Mouse (Mus musculus) heart, embryonic 14.5 days (tissue): Measurements from ENCODE around the gene Hacl1. TPM values are rescaled to one million over a fixed set of nuclear protein-coding genes. Genes with fewer than 3 reads are reported as not detected.
"Not testable (repeated sequence)": the region's sequence is repeated elsewhere in the genome, so short reads cannot be mapped to it uniquely, and the experiment has no call there.

ENCODE experiments used
- ATAC-seq: fragments of 200-750 bp; cut with Nextera tagmentation; 2 replicates; pipeline ENCODE4 v1.8.0; 2017; ENCODE audit warnings: low read depth, moderate TSS enrichment; ENCODE audit not compliant: insufficient number of reproducible peaks, insufficient read depth, low FRiP score
- H3K27ac ChIP-seq, 2 experiments: fragments of 200-500 bp in 1 of 2; fragments of 300-500 bp in 1 of 2; sonication (generic) in 1 of 2; replicated peaks in 1 of 2; 2 replicates each; pipeline ENCODE4 v1.5.1; 2012 to 2014; ENCODE audit warnings: low read depth in 2 of 2, low read length in 2 of 2, control low read depth in 1 of 2, mild to moderate bottlenecking in 1 of 2, mixed read lengths in 1 of 2; ENCODE audit not compliant: control insufficient read depth in 1 of 2, insufficient read depth in 1 of 2
- H3K27me3 ChIP-seq: fragments of 300-500 bp; sonication (generic); 2 replicates; pipeline ENCODE4 v1.6.1; 2014; ENCODE audit warnings: mild to moderate bottlenecking, low read length, control low read depth; ENCODE audit not compliant: control insufficient read depth, insufficient read depth
- H3K36me3 ChIP-seq: fragments of 300-500 bp; sonication (generic); 2 replicates; pipeline ENCODE4 v1.6.1; 2014; ENCODE audit warnings: mild to moderate bottlenecking, control low read depth, low read length, mixed read lengths; ENCODE audit not compliant: control insufficient read depth, insufficient read depth
- H3K4me1 ChIP-seq, 2 experiments: fragments of 200-500 bp in 1 of 2; fragments of 300-500 bp in 1 of 2; sonication (generic) in 1 of 2; 2 replicates each; pipeline ENCODE4 v1.6.1; 2012 to 2014; ENCODE audit warnings: low read length in 2 of 2, control low read depth in 1 of 2, mixed read lengths in 1 of 2; ENCODE audit not compliant: control insufficient read depth in 2 of 2, insufficient read depth in 2 of 2
- H3K4me2 ChIP-seq: fragments of 300-500 bp; sonication (generic); 2 replicates; pipeline ENCODE4 v1.6.1; 2014; ENCODE audit warnings: mild to moderate bottlenecking, low read length
- H3K4me3 ChIP-seq, 2 experiments: fragments of 200-500 bp in 1 of 2; fragments of 300-500 bp in 1 of 2; sonication (generic) in 1 of 2; 2 replicates each; pipeline ENCODE4 v1.5.1; 2012 to 2014; ENCODE audit warnings: low read length in 2 of 2, mild to moderate bottlenecking in 2 of 2, control low read depth in 1 of 2, low read depth in 1 of 2, moderate library complexity in 1 of 2; ENCODE audit not compliant: control insufficient read depth in 1 of 2, insufficient read depth in 1 of 2
- H3K9ac ChIP-seq: fragments of 300-500 bp; sonication (generic); 2 replicates; pipeline ENCODE4 v1.6.1; 2014; ENCODE audit warnings: mild to moderate bottlenecking, low read length
- H3K9me3 ChIP-seq: fragments of 300-500 bp; sonication (generic); 2 replicates; pipeline ENCODE4 v1.6.1; 2016; ENCODE audit warnings: low read length, control low read depth; ENCODE audit not compliant: control insufficient read depth
- WGBS: fragments of 180-500 bp; shearing (Covaris S2); extraction: QIAGEN DNeasy Blood & Tissue Kit; methylation state at CpG from one replicate; pipeline ENCODE4 v1.1.7; 2014; 5-methylcytosine and 5-hydroxymethylcytosine counted together
- polyA plus RNA-seq: library from polyadenylated mRNA; unstranded; fragments of >200 nt; fragmentation: Nextera tagmentation; extraction: Ambion mirVana; gene quantifications from 2 replicates; pipeline ENCODE4 v1.2.1, GENCODE M21; 2014

Gene Hacl1
- polyA plus RNA-seq, 1 experiment from 2014 or later = 14.3 TPM

- no peak for ATAC-seq
- no peak overlapping the region for H3K27ac ChIP-seq
- H3K27me3 ChIP-seq = no peaks in the 10 kb centered on the region
- 0 out of 2 replicates have a peak, but pooled peaks cover 2% of the 10 kb centered on the region for H3K9me3 ChIP-seq
- H3K36me3 ChIP-seq = no peaks in the 10 kb centered on the region
- WGBS = 58% methylated on average over 3 of the region's 3 CpGs
- peaks cover 0 to 8% of the 10 kb centered on the region in 2 experiments; a peak in 1 of 4 replicates for H3K4me1 ChIP-seq
- H3K9ac ChIP-seq = no peak overlapping the region
- no peak overlapping the region for H3K4me2 ChIP-seq
- H3K4me3 ChIP-seq = no peak overlapping the region
Observed at GRCm38 (mm10) chr14:31617997-31618396, 23.1 kb downstream of the Hacl1 start.

GRCm38 (mm10) chr14:31617204-31617603, 23.9 kb downstream of the Hacl1 start:
- Histone ChIP-seq H3K4me2 (no peak overlapping the region), H3K4me3 (no peak overlapping the region), H3K9me3 (0 out of 2 replicates have a peak, but pooled peaks cover 2% of the 10 kb centered on the region), H3K27me3 (no peaks in the 10 kb centered on the region), H3K9ac (no peak overlapping the region), H3K36me3 (no peaks in the 10 kb centered on the region), H3K27ac (no peak overlapping the region), H3K4me1 (peaks cover 0 to 8% of the 10 kb centered on the region in 2 experiments; a peak in 1 of 4 replicates)
- ATAC-seq = no peak
- 84% methylated on average over 9 of the region's 9 CpGs for WGBS

GRCm38 (mm10) chr14:31613671-31614070, 27.4 kb downstream of the Hacl1 start:
- Histone ChIP-seq H3K4me1 (no peaks in the 10 kb centered on the region), H3K36me3 (no peaks in the 10 kb centered on the region), H3K4me3 (no peak overlapping the region), H3K27ac (no peak overlapping the region), H3K27me3 (no peaks in the 10 kb centered on the region), H3K9ac (no peak overlapping the region), H3K9me3 (no peaks in the 10 kb centered on the region), H3K4me2 (no peak overlapping the region)
- WGBS = 75% methylated on average over 5 of the region's 5 CpGs
- ATAC-seq = no peak

GRCm38 (mm10) chr14:31611986-31612385, 29.1 kb downstream of the Hacl1 start:
- Histone ChIP-seq H3K9ac (no peak overlapping the region), H3K4me2 (no peak overlapping the region), H3K27ac (no peak overlapping the region), H3K36me3 (no peaks in the 10 kb centered on the region), H3K9me3 (no peaks in the 10 kb centered on the region), H3K4me1 (no peaks in the 10 kb centered on the region), H3K27me3 (no peaks in the 10 kb centered on the region), H3K4me3 (no peak overlapping the region)
- 55% methylated on average over 4 of the region's 4 CpGs for WGBS
- ATAC-seq = no peak

- Histone ChIP-seq H3K4me1 (no peaks in the 10 kb centered on the region), H3K36me3 (no peaks in the 10 kb centered on the region), H3K27me3 (no peaks in the 10 kb centered on the region), H3K9ac (no peak overlapping the region), H3K4me3 (no peak overlapping the region), H3K9me3 (0 out of 2 replicates have a peak, but pooled peaks cover 2% of the 10 kb centered on the region), H3K4me2 (no peak overlapping the region), H3K27ac (no peak overlapping the region)
- no peak for ATAC-seq
- 49% methylated on average over 6 of the region's 6 CpGs for WGBS
Observed at GRCm38 (mm10) chr14:31605514-31605913, 35.6 kb downstream of the Hacl1 start.

- Histone ChIP-seq H3K27ac (no peak overlapping the region), H3K27me3 (no peaks in the 10 kb centered on the region), H3K9me3 (0 out of 2 replicates have a peak, but pooled peaks cover 2% of the 10 kb centered on the region), H3K4me3 (no peak overlapping the region), H3K36me3 (no peaks in the 10 kb centered on the region), H3K9ac (no peak overlapping the region), H3K4me2 (no peak overlapping the region), H3K4me1 (no peaks in the 10 kb centered on the region)
- WGBS = 56% methylated on average over 5 of the region's 5 CpGs
- ATAC-seq = no peak
Observed at GRCm38 (mm10) chr14:31604916-31605315, 36.2 kb downstream of the Hacl1 start.

GRCm38 (mm10) chr14:31602616-31602979, 38.5 kb downstream of the Hacl1 start:
- H3K9me3 ChIP-seq, H3K9ac ChIP-seq, H3K4me3 ChIP-seq, H3K27ac ChIP-seq, H3K36me3 ChIP-seq, H3K4me1 ChIP-seq, H3K4me2 ChIP-seq, H3K27me3 ChIP-seq, ATAC-seq: not testable (repeated sequence)
- 74% methylated on average over 6 of the region's 6 CpGs for whole genome bisulfite sequencing

GRCm38 (mm10) chr14:31601908-31602615, 39.0 kb downstream of the Hacl1 start:
- no peak overlapping the region for H3K27ac ChIP-seq
- WGBS = 93% methylated on average over 14 of the region's 14 CpGs
- 0 out of 2 replicates have a peak, but pooled peaks cover 2% of the 10 kb centered on the region for H3K9me3 ChIP-seq
- H3K4me1 ChIP-seq = no peaks in the 10 kb centered on the region
- ATAC-seq = no peak
- no peak overlapping the region for H3K4me3 ChIP-seq
- H3K4me2 ChIP-seq = no peak overlapping the region
- H3K9ac ChIP-seq = no peak overlapping the region
- H3K27me3 ChIP-seq = no peaks in the 10 kb centered on the region
- no peaks in the 10 kb centered on the region for H3K36me3 ChIP-seq
